Mouse (Mus musculus) bone marrow, adult 2 months (tissue): Measurements from ENCODE around the gene Gm49027.

ENCODE experiments used
- CTCF ChIP-seq: fragments of 200-500 bp; IDR thresholded peaks from 2 replicates; pipeline ENCODE4 v1.5.1; 2011; ENCODE audit warnings: low read length, control low read depth; ENCODE audit not compliant: control insufficient read depth, insufficient read depth
- POLR2A ChIP-seq: fragments of 200-500 bp; IDR thresholded peaks from 2 replicates; pipeline ENCODE4 v1.6.1; 2011; ENCODE audit warnings: low read depth, mild to moderate bottlenecking, control low read depth, low read length, borderline replicate concordance; ENCODE audit not compliant: control insufficient read depth

GRCm38 (mm10) chr5:123561128-123561527, 35.8 kb upstream of the Gm49027 start:
- TF ChIP-seq CTCF = no peak
- TF ChIP-seq POLR2A = no peak
